Mouse (Mus musculus) kidney, postnatal 0 days (tissue): ENCODE measurements at regions not wholly inside any gene's neighbourhood (a gene's known extent, or its start where the extent isn't known, plus 50 kb on each side); places are given as distances from the start of the nearest gene placed in this dataset.

Source experiments
- ATAC-seq: fragments of 200-750 bp; cut with Nextera tagmentation; replicated peaks from 2 replicates; pipeline ENCODE4 v1.8.0; 2017; ENCODE audit warnings: low read depth, moderate number of reproducible peaks, moderate TSS enrichment, moderate library complexity; ENCODE audit not compliant: low FRiP score
- DNase-seq: peaks from one replicate; pipeline ENCODE4 v3.0.0-alpha.2; 2016; ENCODE audit warnings: low spot score
- H3K27ac ChIP-seq: fragments of 300-500 bp; sonication (generic); 2 replicates; pipeline ENCODE4 v1.5.1; 2014; ENCODE audit warnings: mild to moderate bottlenecking
- H3K27me3 ChIP-seq: fragments of 300-500 bp; sonication (generic); 2 replicates; pipeline ENCODE4 v1.6.1; 2014; ENCODE audit warnings: low read length, mixed read lengths; ENCODE audit not compliant: insufficient read depth
- H3K36me3 ChIP-seq: fragments of 300-500 bp; sonication (generic); 2 replicates; pipeline ENCODE4 v1.6.1; 2014; ENCODE audit warnings: low read length, mixed read lengths; ENCODE audit not compliant: insufficient read depth
- H3K4me1 ChIP-seq: fragments of 300-500 bp; sonication (generic); replicated peaks from 2 replicates; pipeline ENCODE4 v1.6.1; 2014; ENCODE audit warnings: antibody characterized with exemption, low read length, mixed read lengths; ENCODE audit not compliant: insufficient read depth
- H3K4me2 ChIP-seq: fragments of 300-500 bp; sonication (generic); 2 replicates; pipeline ENCODE4 v1.6.1; 2014; ENCODE audit warnings: mild to moderate bottlenecking, low read length, moderate library complexity, mixed read lengths
- H3K4me3 ChIP-seq: fragments of 300-500 bp; sonication (generic); replicated peaks from 2 replicates; pipeline ENCODE4 v1.5.1; 2014; ENCODE audit warnings: low read depth, low read length
- H3K9ac ChIP-seq: fragments of 300-500 bp; sonication (generic); 2 replicates; pipeline ENCODE4 v1.6.1; 2014; ENCODE audit warnings: low read depth, low read length
- H3K9me3 ChIP-seq: fragments of 300-500 bp; sonication (generic); replicated peaks from 2 replicates; pipeline ENCODE4 v1.6.1; 2016; ENCODE audit warnings: low read length, inconsistent platforms, mixed read lengths
- CTCF ChIP-seq: IDR thresholded peaks from 2 replicates; pipeline ENCODE4 v1.5.1; 2016; ENCODE audit warnings: antibody characterized with exemption, low read depth, mild to moderate bottlenecking, moderate library complexity
- WGBS: fragments of 180-500 bp; shearing (Covaris S2); extraction: QIAGEN DNeasy Blood & Tissue Kit; methylation state at CpG from one replicate; pipeline ENCODE4 v1.1.7; 2014; 5-methylcytosine and 5-hydroxymethylcytosine counted together

DNA sequence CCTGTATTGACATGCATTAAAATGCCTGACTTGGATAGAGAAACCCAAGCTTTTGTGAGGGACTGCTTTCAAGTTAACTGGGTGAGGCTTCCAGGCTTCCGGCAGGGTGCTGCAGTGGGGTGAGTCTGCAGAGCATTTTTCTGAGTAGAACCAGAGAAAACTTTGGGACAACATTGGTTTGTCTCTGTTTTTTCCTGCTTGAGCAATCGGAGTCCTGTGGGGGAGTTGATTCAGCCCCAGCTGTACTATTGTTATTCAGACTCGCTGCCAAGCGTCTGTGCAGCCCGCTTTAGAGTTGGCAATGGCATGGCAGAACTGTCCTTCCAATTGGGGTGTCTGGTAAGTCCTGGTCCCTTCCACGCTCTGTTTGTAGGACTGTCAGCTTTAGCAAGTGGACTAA lies 204.8 kb upstream of the P2ry1 start:
- 80% methylated on average over 6 of the region's 6 CpGs for WGBS
- no peak for TF ChIP-seq CTCF

DNA sequence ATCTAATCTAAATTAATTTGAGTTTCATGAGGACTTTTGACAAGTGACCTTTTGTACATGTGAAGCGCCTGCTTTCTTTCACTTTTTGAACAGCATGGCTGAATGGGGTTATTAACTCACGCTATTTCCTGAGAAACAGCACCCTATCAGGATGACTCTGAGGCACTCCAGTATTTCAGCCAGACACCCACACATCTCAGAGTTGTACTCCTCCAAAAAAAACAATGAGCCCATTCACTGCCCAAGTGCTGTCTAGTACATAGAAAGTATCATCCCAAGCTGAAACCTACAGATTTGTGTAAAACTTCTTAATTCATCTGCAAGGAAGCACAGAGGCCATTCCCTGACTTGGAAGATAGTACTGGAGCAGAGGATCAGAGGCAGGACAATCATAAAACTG lies 204.1 kb upstream of the P2ry1 start:
- no peak for DNase-seq
- no peak for ATAC-seq
- no peak overlapping the region for H3K4me3 ChIP-seq
- no peaks in the 10 kb centered on the region for H3K9me3 ChIP-seq
- H3K36me3 ChIP-seq: no peaks in the 10 kb centered on the region
- H3K9ac ChIP-seq: no peak overlapping the region
- WGBS: 74% methylated on average over 2 of the region's 2 CpGs
- TF ChIP-seq CTCF: no peak
- no peaks in the 10 kb centered on the region for H3K4me1 ChIP-seq
- no peaks in the 10 kb centered on the region for H3K27me3 ChIP-seq
- no peak overlapping the region for H3K27ac ChIP-seq
- no peak overlapping the region for H3K4me2 ChIP-seq

More for the DNA sequence above, 204.8 kb upstream of the P2ry1 start:
- H3K36me3 ChIP-seq: no peaks in the 10 kb centered on the region
- ATAC-seq (no peak), DNase-seq (no peak)
- no peak overlapping the region for H3K27ac ChIP-seq
- H3K9me3 ChIP-seq: no peaks in the 10 kb centered on the region
- no peaks in the 10 kb centered on the region for H3K4me1 ChIP-seq
- no peak overlapping the region for H3K4me3 ChIP-seq
- no peak overlapping the region for H3K9ac ChIP-seq
- H3K4me2 ChIP-seq: no peak overlapping the region
- no peaks in the 10 kb centered on the region for H3K27me3 ChIP-seq

DNA sequence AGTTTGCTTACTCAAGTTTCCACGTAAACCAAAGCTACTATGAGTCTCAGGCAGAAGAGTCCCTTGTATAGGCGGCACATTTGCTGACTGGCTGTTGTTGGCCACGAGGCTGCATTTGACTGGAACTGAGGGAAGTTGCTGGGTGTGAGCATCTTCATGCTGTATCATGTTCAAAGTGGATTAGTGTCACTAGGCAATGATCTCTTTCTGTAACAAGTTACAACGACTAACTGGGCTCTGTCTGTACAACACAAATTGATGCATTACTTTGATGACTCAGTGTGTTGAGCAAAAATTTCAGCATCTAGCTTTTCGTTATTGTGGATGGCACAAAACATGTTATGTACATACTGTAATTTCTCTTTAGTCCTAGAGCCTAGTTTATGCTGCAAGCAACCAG lies 203.7 kb upstream of the P2ry1 start:
- no peak for TF ChIP-seq CTCF
- H3K27me3 ChIP-seq: no peaks in the 10 kb centered on the region
- no peak overlapping the region for H3K4me2 ChIP-seq
- no peak overlapping the region for H3K9ac ChIP-seq
- no peak overlapping the region for H3K4me3 ChIP-seq
- no peaks in the 10 kb centered on the region for H3K36me3 ChIP-seq
- no peak overlapping the region for H3K27ac ChIP-seq
- no peak for DNase-seq
- ATAC-seq: no peak
- 77% methylated on average over 5 of the region's 5 CpGs for WGBS
- no peaks in the 10 kb centered on the region for H3K9me3 ChIP-seq
- no peaks in the 10 kb centered on the region for H3K4me1 ChIP-seq

DNA sequence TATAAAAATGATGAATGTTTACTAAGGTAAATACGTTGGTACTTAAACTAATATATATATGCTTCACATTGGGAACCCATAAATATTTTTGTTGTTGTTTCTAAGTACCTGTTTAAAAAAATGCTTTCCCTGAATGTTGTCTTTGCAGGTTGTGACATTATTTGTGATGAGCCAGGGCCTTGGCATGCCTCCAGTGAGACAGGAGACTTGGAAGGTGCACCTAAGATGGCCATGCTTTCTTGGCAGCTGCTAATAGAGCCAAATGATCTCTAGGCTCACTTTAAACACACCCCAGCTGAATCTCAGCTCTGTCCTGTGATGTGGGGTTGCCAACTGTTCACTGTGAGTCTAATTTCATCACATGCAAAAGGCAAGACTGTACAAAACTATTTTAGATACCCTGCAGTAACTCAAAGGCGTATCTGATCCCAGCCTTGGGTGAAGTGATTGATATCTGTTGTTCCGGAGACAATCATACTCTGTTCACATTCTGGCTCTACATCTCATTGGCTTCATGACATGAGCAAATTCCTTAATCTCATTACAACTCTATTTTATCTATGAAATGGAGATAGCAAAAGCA lies 197.8 kb upstream of the P2ry1 start:
- ATAC-seq (no peak), DNase-seq (no peak)
- H3K9ac ChIP-seq: no peak overlapping the region
- 81% methylated on average over 3 of the region's 3 CpGs for WGBS
- no peaks in the 10 kb centered on the region for H3K27me3 ChIP-seq
- no peaks in the 10 kb centered on the region for H3K4me1 ChIP-seq
- no peak for TF ChIP-seq CTCF
- H3K4me2 ChIP-seq: no peak overlapping the region
- H3K4me3 ChIP-seq: no peak overlapping the region
- no peak overlapping the region for H3K27ac ChIP-seq
- H3K9me3 ChIP-seq: no peaks in the 10 kb centered on the region
- no peaks in the 10 kb centered on the region for H3K36me3 ChIP-seq

DNA sequence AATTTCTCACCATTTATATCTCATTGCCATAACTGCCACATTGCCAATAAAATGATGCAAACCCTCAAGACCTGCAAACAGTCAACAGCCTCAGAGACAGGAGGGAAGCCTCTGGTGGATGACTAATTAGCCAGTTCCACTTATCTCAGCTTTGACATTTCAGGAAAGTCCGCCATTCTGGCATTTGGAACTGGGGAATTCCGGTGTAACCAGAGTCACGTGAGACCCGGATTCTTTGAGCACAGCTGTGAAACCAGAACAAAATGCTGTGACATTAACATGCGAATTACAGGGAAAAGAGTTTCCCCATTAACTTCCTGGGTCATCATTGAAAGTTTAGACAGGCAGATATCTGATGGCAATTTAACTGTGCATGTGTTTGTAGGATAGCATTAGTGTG lies 190.7 kb upstream of the P2ry1 start:
- Histone ChIP-seq H3K4me3 (no peak overlapping the region), H3K27me3 (no peaks in the 10 kb centered on the region), H3K4me1 (no peaks in the 10 kb centered on the region), H3K36me3 (no peaks in the 10 kb centered on the region), H3K9ac (no peak overlapping the region), H3K27ac (no peak overlapping the region), H3K4me2 (no peak overlapping the region), H3K9me3 (no peaks in the 10 kb centered on the region)
- no peak for TF ChIP-seq CTCF
- 59% methylated on average over 5 of the region's 5 CpGs for WGBS
- DNase-seq (no peak), ATAC-seq (no peak)

DNA sequence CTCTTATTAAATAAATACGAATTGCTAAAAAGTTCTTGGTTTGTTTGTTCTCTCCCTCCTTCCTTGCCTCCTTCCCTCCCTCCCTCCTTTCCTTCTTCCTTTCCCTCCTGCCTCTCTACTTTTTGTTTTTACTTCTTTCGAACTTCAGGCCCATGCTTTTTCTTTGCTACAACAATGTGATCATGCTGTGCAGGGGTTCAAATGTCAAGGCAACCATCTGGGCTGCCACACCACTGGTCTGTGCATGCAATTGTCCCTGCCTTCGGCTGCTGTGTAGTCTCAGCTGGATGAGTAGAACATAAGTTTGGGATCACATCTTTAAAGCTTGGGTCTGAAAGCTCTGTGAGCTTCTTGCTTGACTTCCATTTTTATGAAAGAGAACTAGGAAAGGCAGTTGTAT lies 189.1 kb upstream of the P2ry1 start:
- H3K4me2 ChIP-seq: no peak overlapping the region
- H3K9me3 ChIP-seq: no peaks in the 10 kb centered on the region
- H3K27ac ChIP-seq: no peak overlapping the region
- no peaks in the 10 kb centered on the region for H3K36me3 ChIP-seq
- ATAC-seq: no peak
- no peak for TF ChIP-seq CTCF
- no peaks in the 10 kb centered on the region for H3K27me3 ChIP-seq
- no peak for DNase-seq
- no peak overlapping the region for H3K9ac ChIP-seq
- no peaks in the 10 kb centered on the region for H3K4me1 ChIP-seq
- 58% methylated on average over 3 of the region's 3 CpGs for WGBS
- H3K4me3 ChIP-seq: no peak overlapping the region

DNA sequence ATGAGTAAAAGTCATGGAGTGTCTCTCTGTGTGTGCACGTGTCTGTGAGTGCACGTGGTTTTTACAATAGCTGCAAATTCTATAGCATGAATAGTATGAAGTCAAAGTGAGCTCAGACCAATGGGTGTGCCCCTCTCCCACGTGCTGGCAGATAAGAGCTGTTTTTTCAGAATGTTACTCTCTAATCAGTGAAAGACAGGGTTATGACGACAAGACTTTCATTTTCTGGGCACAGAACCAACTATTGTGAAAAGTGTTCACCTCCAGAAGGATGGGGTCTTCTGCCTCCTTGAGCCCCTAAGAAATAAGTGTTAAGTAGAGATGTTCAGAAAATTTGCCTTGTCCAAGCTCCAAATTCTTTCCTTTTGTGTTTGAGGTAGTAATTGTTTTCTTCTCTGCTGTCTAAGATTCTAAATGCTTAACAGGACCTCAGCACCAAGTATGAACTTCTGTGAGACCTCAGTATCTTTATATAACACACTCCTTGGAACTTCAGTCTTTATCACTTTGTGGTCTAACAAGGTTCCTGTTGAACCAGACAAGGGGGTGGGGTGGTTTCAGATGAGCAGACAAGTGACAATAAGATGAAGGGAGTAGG lies 182.8 kb upstream of the P2ry1 start:
- TF ChIP-seq CTCF: no peak
- H3K9ac ChIP-seq: no peak overlapping the region
- H3K27me3 ChIP-seq: no peaks in the 10 kb centered on the region
- H3K4me1 ChIP-seq: no peaks in the 10 kb centered on the region
- no peaks in the 10 kb centered on the region for H3K36me3 ChIP-seq
- H3K4me2 ChIP-seq: no peak overlapping the region
- WGBS: 56% methylated on average over 4 of the region's 4 CpGs
- DNase-seq (no peak), ATAC-seq (no peak)
- H3K27ac ChIP-seq: no peak overlapping the region
- no peak overlapping the region for H3K4me3 ChIP-seq
- H3K9me3 ChIP-seq: no peaks in the 10 kb centered on the region
